Mouse (Mus musculus): ENCODE results near the gene Olfr781. TPM values are rescaled to one million over a fixed set of nuclear protein-coding genes. Genes with fewer than 3 reads are reported as not detected.
"Not testable (repeated sequence)": the region's sequence is repeated elsewhere in the genome, so short reads cannot be mapped to it uniquely, and the experiment has no call there.

Olfr781 gene
- not detected for total RNA-seq (2021)
- long read RNA-seq, experiment 1 = 0 reads
- long read RNA-seq, experiment 2 = 0 reads

- no peak for DNase-seq (ENCODE audit: low spot score in 2 of 2)
These were observed at the start of gene Olfr781 for GRCm38 (mm10) chr10:129328554-129328953. TSS of gene Olfr781 (plus strand) at chr10:129328854.

GRCm38 (mm10) chr10:129312973-129313372 is 15.7 kb upstream of the Olfr781 start:
- DNase-seq (ENCODE audit: low spot score in 2 of 2) = not testable (repeated sequence)

- not testable (repeated sequence) for DNase-seq (ENCODE audit: low spot score in 2 of 2)
These were observed 15.1 kb upstream of the Olfr781 start for GRCm38 (mm10) chr10:129313521-129313920.

GRCm38 (mm10) chr10:129317817-129318216 is 10.8 kb upstream of the Olfr781 start, which contains the start of gene Olfr780:
TSS of gene Olfr780 (plus strand) at chr10:129318117.
- no peak for DNase-seq (ENCODE audit: low spot score in 2 of 2)

GRCm38 (mm10) chr10:129348550-129348949 is 19.9 kb downstream of the Olfr781 start, which contains the start of gene Olfr782:
TSS of gene Olfr782 (plus strand) at chr10:129348850.
- DNase-seq (ENCODE audit: low spot score in 2 of 2) = no peak

- not testable (repeated sequence) for DNase-seq (ENCODE audit: low spot score in 2 of 2)
These were observed 23.8 kb downstream of the Olfr781 start for GRCm38 (mm10) chr10:129352475-129352874.

- DNase-seq (ENCODE audit: low spot score in 2 of 2) = not testable (repeated sequence)
These were observed 27.8 kb downstream of the Olfr781 start for GRCm38 (mm10) chr10:129356496-129356895.

GRCm38 (mm10) chr10:129357307-129357706 is 28.7 kb downstream of the Olfr781 start:
- no peak for DNase-seq (ENCODE audit: low spot score in 2 of 2)

- not testable (repeated sequence) for DNase-seq (ENCODE audit: low spot score in 2 of 2)
These were observed 45.4 kb downstream of the Olfr781 start for GRCm38 (mm10) chr10:129374051-129374450.

Other genes with a start within 250 kb of the Olfr781 start
- gene Olfr767, start 245.9 kb upstream of the Olfr781 start, total RNA-seq (2021) = not detected
- gene Olfr768, start 229.5 kb upstream of the Olfr781 start, total RNA-seq (2021) = not detected
- not detected for gene Olfr769, start 211.0 kb upstream of the Olfr781 start, total RNA-seq (2021)
- not detected for gene Olfr770, start 189.9 kb upstream of the Olfr781 start, total RNA-seq (2021)
- gene Olfr771, start 164.1 kb upstream of the Olfr781 start, total RNA-seq (2021) = not detected
- gene Olfr772, start 150.9 kb upstream of the Olfr781 start, total RNA-seq (2021) = not detected
- gene Olfr773, start 141.4 kb upstream of the Olfr781 start, total RNA-seq (2021) = not detected
- gene Olfr774, start 92.7 kb upstream of the Olfr781 start, total RNA-seq (2021) = not detected
- not detected for gene Olfr775, start 80.4 kb upstream of the Olfr781 start, total RNA-seq (2021)
- not detected for gene Olfr776, start 69.7 kb upstream of the Olfr781 start, total RNA-seq (2021)
- not detected for gene Olfr777, start 57.4 kb upstream of the Olfr781 start, total RNA-seq (2021)
- gene Olfr780, start 10.7 kb upstream of the Olfr781 start, total RNA-seq (2021) = not detected
- gene Olfr782, start 20.0 kb downstream of the Olfr781 start, total RNA-seq (2021) = not detected
- under 1 TPM; 0.14 to 0.21 TPM for gene Olfr784, start 55.2 kb downstream of the Olfr781 start, total RNA-seq (2021)
- not detected for gene Olfr785, start 76.6 kb downstream of the Olfr781 start, total RNA-seq (2021)
- not detected for gene Olfr786, start 98.5 kb downstream of the Olfr781 start, total RNA-seq (2021)
- not detected for gene Olfr787, start 133.0 kb downstream of the Olfr781 start, total RNA-seq (2021)
- not detected for gene Olfr788, start 142.1 kb downstream of the Olfr781 start, total RNA-seq (2021)
- not detected for gene Olfr789, start 155.9 kb downstream of the Olfr781 start, total RNA-seq (2021)
- not detected for gene Olfr790, start 169.6 kb downstream of the Olfr781 start, total RNA-seq (2021)
- not detected for gene Olfr791, start 192.9 kb downstream of the Olfr781 start, total RNA-seq (2021)
- not detected for gene Olfr792, start 210.3 kb downstream of the Olfr781 start, total RNA-seq (2021)
- gene Olfr794, start 238.8 kb downstream of the Olfr781 start, total RNA-seq (2021) = not detected